Mouse (Mus musculus): ENCODE results near the gene Apoc3. TPM values are rescaled to one million over a fixed set of nuclear protein-coding genes. Genes with fewer than 3 reads are reported as not detected.

The Apoc3 gene
- total and polyA plus RNA-seq, 3 experiments: not detected

DNA sequence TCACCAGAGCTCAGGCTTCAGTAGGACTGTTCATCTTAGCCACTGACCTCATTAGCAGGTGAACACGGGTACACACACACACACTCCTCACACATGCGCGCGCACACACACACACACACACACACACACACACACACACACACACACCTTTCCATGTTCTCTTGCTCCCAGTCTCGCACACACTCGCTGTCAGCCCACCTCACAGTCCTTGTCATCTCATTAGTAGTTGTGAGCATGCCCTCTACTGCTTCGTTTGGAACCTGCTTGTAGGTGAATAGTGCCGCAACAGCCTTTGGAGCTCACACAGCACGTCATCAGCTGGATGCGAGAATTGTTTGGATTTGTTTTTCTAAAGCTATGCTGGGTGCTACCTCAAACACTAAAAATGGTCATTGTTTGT, 46.1 kb downstream of the Apoc3 start:
- Histone ChIP-seq H3K9ac (ENCODE audit: control insufficient read depth, low read depth, low read length, poor library complexity, severe bottlenecking) (no peak overlapping the region), H3K36me3 (ENCODE audit: control insufficient read depth in 1 of 2, insufficient read depth in 2 of 2, low read length in 2 of 2) (peaks cover 0 to 23% of the 10 kb centered on the region in 2 experiments; a peak in 2 of 4 replicates), H3K79me2 (ENCODE audit: control insufficient read depth, insufficient read depth, low read length, poor library complexity) (no peaks in the 10 kb centered on the region), H3K27me3 (ENCODE audit: control insufficient read depth in 1 of 2, insufficient read depth in 2 of 2, low read length in 2 of 2) (no peaks in the 10 kb centered on the region), H3K4me1 (ENCODE audit: control insufficient read depth in 1 of 2, insufficient read depth in 2 of 2, low read length in 2 of 2) (no peaks in the 10 kb centered on the region), H3K4me3 (ENCODE audit: control insufficient read depth in 1 of 2, insufficient read depth in 1 of 2, low read depth in 2 of 2, low read length in 2 of 2) (no peak overlapping the region), H3K27ac (ENCODE audit: control insufficient read depth, low read depth, low read length) (no peak overlapping the region), H3K9me3 (replicated peaks; ENCODE audit: insufficient read depth, low read length) (no peaks in the 10 kb centered on the region)
- TF ChIP-seq MYC (IDR thresholded peaks at IDR 0.05; ENCODE audit: low read depth, low read length) (no peak), MYB (IDR thresholded peaks at IDR 0.05; ENCODE audit: low read depth, low read length) (no peak), NRF1 (IDR thresholded peaks at IDR 0.05; ENCODE audit: insufficient read depth, low read depth, low read length, poor library complexity, severe bottlenecking) (no peak), USF1 (IDR thresholded peaks at IDR 0.05; ENCODE audit: low read depth, low read length) (no peak), ZMIZ1 (IDR thresholded peaks at IDR 0.05; ENCODE audit: low read depth, low read length) (no peak), RAD21 (IDR thresholded peaks at IDR 0.05; ENCODE audit: low read depth, low read length) (no peak), JUND (IDR thresholded peaks at IDR 0.05; ENCODE audit: low read depth, low read length) (no peak), USF2 (IDR thresholded peaks at IDR 0.05; ENCODE audit: borderline replicate concordance in 1 of 2, insufficient read depth in 1 of 2, low read depth in 1 of 2, low read length in 2 of 2) (no peak), EP300 (IDR thresholded peaks at IDR 0.05; ENCODE audit: low read depth in 1 of 2, low read length in 2 of 2) (no peak), UBTF (IDR thresholded peaks at IDR 0.05; ENCODE audit: borderline replicate concordance, insufficient read depth, low read depth, low read length) (no peak), ZKSCAN1 (IDR thresholded peaks at IDR 0.05; ENCODE audit: low read depth, low read length) (no peak), ELF1 (IDR thresholded peaks at IDR 0.05; ENCODE audit: low read depth, low read length) (no peak), SMC3 (IDR thresholded peaks at IDR 0.05; ENCODE audit: low read depth, low read length) (no peak), TAL1 (IDR thresholded peaks at IDR 0.05; ENCODE audit: low read length) (no peak)
- no peak for DNase-seq (ENCODE audit: low read depth, low spot score)

- DNase-seq (ENCODE audit: low read depth, low spot score): no peak
- Histone ChIP-seq H3K4me1 (ENCODE audit: control insufficient read depth in 1 of 2, insufficient read depth in 2 of 2, low read length in 2 of 2) (no peaks in the 10 kb centered on the region), H3K27me3 (ENCODE audit: control insufficient read depth in 1 of 2, insufficient read depth in 2 of 2, low read length in 2 of 2) (no peaks in the 10 kb centered on the region), H3K9ac (ENCODE audit: control insufficient read depth, low read depth, low read length, poor library complexity, severe bottlenecking) (no peak overlapping the region), H3K4me3 (ENCODE audit: control insufficient read depth in 1 of 2, insufficient read depth in 1 of 2, low read depth in 2 of 2, low read length in 2 of 2) (no peak overlapping the region), H3K36me3 (ENCODE audit: control insufficient read depth in 1 of 2, insufficient read depth in 2 of 2, low read length in 2 of 2) (peaks cover 0 to 22% of the 10 kb centered on the region in 2 experiments; a peak in 2 of 4 replicates), H3K79me2 (ENCODE audit: control insufficient read depth, insufficient read depth, low read length, poor library complexity) (no peaks in the 10 kb centered on the region), H3K27ac (ENCODE audit: control insufficient read depth, low read depth, low read length) (no peak overlapping the region), H3K9me3 (replicated peaks; ENCODE audit: insufficient read depth, low read length) (no peaks in the 10 kb centered on the region)
- TF ChIP-seq KAT2A (conservative IDR thresholded peaks at IDR 0.05; ENCODE audit: low read depth, low read length) (no peak), ZNF384 (IDR thresholded peaks at IDR 0.05; ENCODE audit: low read depth, low read length) (no peak), ZC3H11A (IDR thresholded peaks at IDR 0.05; ENCODE audit: low read depth, low read length) (no peak), GATA1 (IDR thresholded peaks at IDR 0.05; ENCODE audit: low read depth, low read length) (no peak), TCF12 (IDR thresholded peaks at IDR 0.05; ENCODE audit: low read depth, low read length) (no peak), POLR2AphosphoS2 (IDR thresholded peaks at IDR 0.05; ENCODE audit: low read length) (no peak), USF2 (IDR thresholded peaks at IDR 0.05; ENCODE audit: borderline replicate concordance in 1 of 2, insufficient read depth in 1 of 2, low read depth in 1 of 2, low read length in 2 of 2) (no peak), MAZ (IDR thresholded peaks at IDR 0.05; ENCODE audit: low read depth, low read length) (no peak), RCOR1 (IDR thresholded peaks at IDR 0.05; ENCODE audit: low read depth, low read length) (no peak), ELF1 (IDR thresholded peaks at IDR 0.05; ENCODE audit: low read depth, low read length) (no peak), MAX (IDR thresholded peaks at IDR 0.05; ENCODE audit: low read length) (no peak), SMC3 (IDR thresholded peaks at IDR 0.05; ENCODE audit: low read depth, low read length) (no peak), CHD2 (IDR thresholded peaks at IDR 0.05; ENCODE audit: low read length) (no peak), UBTF (IDR thresholded peaks at IDR 0.05; ENCODE audit: borderline replicate concordance, insufficient read depth, low read depth, low read length) (no peak), NRF1 (IDR thresholded peaks at IDR 0.05; ENCODE audit: insufficient read depth, low read depth, low read length, poor library complexity, severe bottlenecking) (no peak), JUND (IDR thresholded peaks at IDR 0.05; ENCODE audit: low read depth, low read length) (no peak)
Measured at GRCm38 (mm10) chr9:46188956-46189355, 46.5 kb downstream of the Apoc3 start.
